Mouse (Mus musculus): Measurements from ENCODE around the gene Tnpo3. TPM values are rescaled to one million over a fixed set of nuclear protein-coding genes. Genes with fewer than 3 reads are reported as not detected.

Tnpo3 gene
- polyA plus RNA-seq, 1 experiment from 2014 or later = 98.2 TPM

- no peak overlapping the region for H3K4me3 ChIP-seq
- WGBS = 52% methylated on average over 2 of the region's 2 CpGs
- H3K9ac ChIP-seq = no peak overlapping the region
- no peak overlapping the region for H3K27ac ChIP-seq
- H3K27me3 ChIP-seq (replicated peaks) = peaks cover 35% of the 10 kb centered on the region
- no peaks in the 10 kb centered on the region for H3K4me1 ChIP-seq
- no peak for ATAC-seq (ENCODE audit: low FRiP score, low read depth)
- H3K4me2 ChIP-seq (replicated peaks) = no peak overlapping the region
- no peaks in the 10 kb centered on the region; the same call in 1 of the 2 replicates for H3K36me3 ChIP-seq
- no peaks in the 10 kb centered on the region for H3K9me3 ChIP-seq
These were observed 111.9 kb downstream of the Tnpo3 start for GRCm38 (mm10) chr6:29497791-29498190.

- no peaks in the 10 kb centered on the region for H3K9me3 ChIP-seq
- no peaks in the 10 kb centered on the region for H3K4me1 ChIP-seq
- H3K27ac ChIP-seq = no peak overlapping the region
- no peak overlapping the region for H3K4me3 ChIP-seq
- no peak overlapping the region for H3K4me2 ChIP-seq (replicated peaks)
- H3K36me3 ChIP-seq = no peaks in the 10 kb centered on the region; the same call in 1 of the 2 replicates
- WGBS = 19% methylated on average over 25 of the region's 25 CpGs
- no peak overlapping the region for H3K9ac ChIP-seq
- no peak for ATAC-seq (ENCODE audit: low FRiP score, low read depth)
- H3K27me3 ChIP-seq (replicated peaks) = peaks cover 35% of the 10 kb centered on the region
These were observed 113.4 kb downstream of the Tnpo3 start for GRCm38 (mm10) chr6:29496270-29496669.

- H3K36me3 ChIP-seq = no peaks in the 10 kb centered on the region; the same call in 1 of the 2 replicates
- no peak overlapping the region for H3K4me3 ChIP-seq
- ATAC-seq (ENCODE audit: low FRiP score, low read depth) = no peak
- H3K4me2 ChIP-seq (replicated peaks) = no peak overlapping the region
- no peak overlapping the region for H3K27ac ChIP-seq
- H3K27me3 ChIP-seq (replicated peaks) = peaks cover 35% of the 10 kb centered on the region
- no peak overlapping the region for H3K9ac ChIP-seq
- no peaks in the 10 kb centered on the region for H3K4me1 ChIP-seq
- WGBS = 86% methylated on average over 4 of the region's 4 CpGs
- no peaks in the 10 kb centered on the region for H3K9me3 ChIP-seq
These were observed 115.6 kb downstream of the Tnpo3 start for GRCm38 (mm10) chr6:29494101-29494500.

Other genes with a start within 250 kb of the Tnpo3 start
- gene Opn1sw, start 221.4 kb downstream of the Tnpo3 start, polyA plus RNA-seq (2016; fragmentation: Nextera tagmentation; extraction: Ambion mirVana) = 0.18 and 0.24 TPM in 2 replicates
- 33.1 and 39.9 TPM in 2 replicates for gene Ccdc136, start 213.6 kb downstream of the Tnpo3 start, polyA plus RNA-seq (2016; fragmentation: Nextera tagmentation; extraction: Ambion mirVana)
- 10.1 and 11.1 TPM in 2 replicates for gene Flnc, start 176.6 kb downstream of the Tnpo3 start, polyA plus RNA-seq (2016; fragmentation: Nextera tagmentation; extraction: Ambion mirVana)
- gene Atp6v1f, start 142.2 kb downstream of the Tnpo3 start, polyA plus RNA-seq (2016; fragmentation: Nextera tagmentation; extraction: Ambion mirVana) = 233 and 239 TPM in 2 replicates
- gene Atp6v1fnb, start 138.4 kb downstream of the Tnpo3 start, polyA plus RNA-seq (2016; fragmentation: Nextera tagmentation; extraction: Ambion mirVana) = 0.30 and 0.32 TPM in 2 replicates
- 21.1 TPM in 2 replicates for gene Kcp, start 101.9 kb downstream of the Tnpo3 start, polyA plus RNA-seq (2016; fragmentation: Nextera tagmentation; extraction: Ambion mirVana)
- gene Irf5, start 83.3 kb downstream of the Tnpo3 start, polyA plus RNA-seq (2016; fragmentation: Nextera tagmentation; extraction: Ambion mirVana) = 2.4 and 3.5 TPM in 2 replicates
- 6.1 and 6.9 TPM in 2 replicates for gene Tspan33, start 84.3 kb upstream of the Tnpo3 start, polyA plus RNA-seq (2016; fragmentation: Nextera tagmentation; extraction: Ambion mirVana)
- 36.5 and 41.9 TPM in 2 replicates for gene Smo, start 125.6 kb upstream of the Tnpo3 start, polyA plus RNA-seq (2016; fragmentation: Nextera tagmentation; extraction: Ambion mirVana)
- gene Ahcyl2, start 158.1 kb upstream of the Tnpo3 start, polyA plus RNA-seq (2016; fragmentation: Nextera tagmentation; extraction: Ambion mirVana) = 18.0 and 18.8 TPM in 2 replicates

Measured in neural tube, embryonic 12.5 days (tissue).